Mouse (Mus musculus): Measurements from ENCODE around the gene Atg3.

The Atg3 gene

DNA sequence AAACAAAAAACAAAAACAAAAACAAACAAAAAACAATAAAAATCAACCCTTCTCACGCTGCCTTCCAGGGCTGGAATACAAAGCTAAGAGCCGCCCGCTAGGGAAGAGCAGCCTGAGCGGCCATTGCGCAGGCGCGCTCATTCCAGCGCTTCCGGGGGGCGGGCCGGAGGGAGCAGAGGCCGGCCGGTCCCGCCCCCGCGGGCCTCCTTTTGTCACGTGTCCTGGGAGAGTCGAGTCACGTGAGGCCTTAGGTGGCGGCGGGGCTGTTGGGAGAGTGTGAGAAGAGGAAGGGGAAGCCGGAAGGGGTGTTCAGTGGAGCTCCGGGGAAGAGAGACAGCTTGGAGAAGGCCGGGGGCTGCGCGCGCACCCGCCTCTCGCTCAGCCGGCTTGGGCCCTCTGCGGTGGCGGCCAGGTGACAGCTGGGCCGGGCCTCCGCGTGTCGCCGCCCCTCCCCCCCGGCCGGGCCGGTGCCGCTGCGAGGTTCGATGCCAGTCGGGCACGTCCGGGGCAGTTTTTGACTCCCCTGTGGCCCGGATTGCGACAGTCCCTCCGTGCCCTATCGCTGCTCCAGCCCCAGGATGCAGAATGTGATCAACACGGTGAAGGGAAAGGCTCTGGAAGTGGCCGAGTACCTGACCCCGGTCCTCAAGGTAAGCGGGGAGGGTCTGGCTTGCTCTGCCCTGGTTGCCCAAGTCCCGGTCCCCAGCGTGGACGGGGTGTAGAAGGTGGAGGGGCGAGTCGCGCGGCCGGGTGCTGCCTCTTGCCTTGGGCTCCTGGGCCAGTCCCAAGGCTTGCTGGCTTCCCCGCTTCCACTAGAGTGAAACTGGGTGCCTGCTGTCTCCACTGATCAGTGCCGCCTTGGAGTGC is at the start of gene Atg3, which contains the start of gene Slc35a5:
Atg3 (plus strand) TSS at position 264 of the 867 bp plus-strand sequence.
Slc35a5 (minus strand) TSS at position 185 of the 867 bp plus-strand sequence.
- peak; percentile 97 to 98 for DNase-seq (ENCODE audit: inconsistent age in 2 of 2, low spot score in 1 of 2)

DNA sequence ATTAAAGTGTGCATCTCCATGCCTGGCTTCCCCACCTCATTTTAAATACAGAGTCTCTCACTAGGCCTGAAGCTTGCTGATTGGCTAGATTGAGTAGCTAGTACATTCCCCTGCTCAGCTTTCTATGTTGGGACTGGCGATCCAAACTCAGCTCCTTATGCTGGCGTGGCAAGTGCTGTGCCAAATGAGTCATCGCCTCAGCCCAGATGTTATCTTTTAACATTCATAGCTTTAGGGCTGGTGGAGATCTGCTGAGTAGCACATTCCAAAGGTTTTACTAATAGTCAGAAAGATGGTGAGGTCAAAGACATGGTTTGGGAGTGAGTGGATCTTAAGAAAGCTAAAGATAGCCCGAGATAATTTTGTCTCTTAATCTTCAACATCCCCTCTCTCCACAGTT is 48.1 kb upstream of the Atg3 start:
- DNase-seq (ENCODE audit: inconsistent age in 2 of 2, low spot score in 1 of 2), result peak; percentile 74 to 90

DNA sequence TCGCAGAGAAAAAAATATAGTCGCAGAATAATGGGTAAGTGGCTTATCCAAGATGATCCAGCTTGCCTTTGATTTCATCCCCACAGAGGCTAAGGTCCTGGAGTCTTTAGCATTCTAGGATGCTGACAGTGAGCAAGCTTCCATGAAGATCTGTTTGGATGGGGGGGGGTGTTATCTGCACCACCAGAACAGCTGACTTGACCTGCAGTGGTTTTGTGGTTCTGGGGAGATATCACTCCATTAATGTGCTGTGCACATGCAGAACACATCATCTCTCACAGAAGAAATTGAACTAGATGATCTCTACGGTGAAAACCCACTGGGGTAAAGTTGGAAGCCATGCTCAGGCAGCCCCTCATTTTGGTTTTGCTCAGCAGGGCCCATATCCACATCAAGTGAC is 41.4 kb upstream of the Atg3 start:
- peak in 1 of 2 experiments; percentile 9 for DNase-seq (ENCODE audit: inconsistent age in 2 of 2, low spot score in 1 of 2)

DNA sequence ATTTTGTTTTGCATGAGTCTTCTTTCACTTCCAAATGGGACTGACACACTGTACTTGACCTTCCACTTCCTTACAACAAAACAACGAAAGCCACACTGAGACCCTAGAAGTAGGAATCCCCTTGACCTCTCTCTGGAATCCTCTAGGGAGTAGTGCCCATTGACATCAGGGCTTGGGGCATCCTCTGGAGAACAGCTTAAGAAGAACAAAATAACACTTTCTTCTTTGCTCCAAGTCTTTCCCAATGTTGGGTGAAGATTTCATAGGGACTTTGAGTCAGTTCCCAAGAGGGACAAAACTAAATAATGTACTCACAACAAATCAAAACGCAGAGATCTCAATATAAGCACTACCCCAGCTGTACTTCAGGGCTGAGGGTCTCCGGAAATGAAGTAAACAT is 39.8 kb upstream of the Atg3 start:
- DNase-seq (ENCODE audit: inconsistent age in 2 of 2, low spot score in 1 of 2), result peak in 1 of 2 experiments; percentile 28

DNA sequence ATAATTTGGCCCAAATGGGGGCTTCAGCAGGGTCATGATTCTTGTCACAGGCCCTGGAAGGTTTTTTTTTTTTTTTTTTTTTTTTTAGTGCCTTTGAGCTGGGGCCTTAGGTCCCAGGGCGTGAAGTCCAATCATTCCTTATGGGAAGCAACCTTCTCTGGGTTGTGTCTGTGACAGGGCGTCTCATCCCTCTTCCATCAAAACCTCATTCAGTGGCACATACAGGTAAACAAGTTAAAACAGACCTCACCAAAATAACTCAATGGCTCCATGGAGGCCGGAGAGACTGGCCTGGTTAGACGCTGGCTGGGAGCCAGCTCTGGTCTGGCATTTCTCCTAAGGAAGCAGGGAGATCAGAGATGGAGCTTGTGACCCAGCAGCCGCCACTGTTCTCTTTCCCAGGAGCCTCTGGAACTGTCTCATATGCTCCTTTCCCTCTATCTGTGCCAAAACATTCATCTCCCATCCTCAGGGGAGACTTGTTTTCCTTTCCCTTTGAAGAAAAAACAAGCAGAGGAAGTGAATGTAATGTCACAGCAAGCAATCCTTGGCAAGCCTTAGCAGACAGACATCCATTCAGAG is 37.6 kb upstream of the Atg3 start:
- peak; percentile 64 to 85 for DNase-seq (ENCODE audit: inconsistent age in 2 of 2, low spot score in 1 of 2)

DNA sequence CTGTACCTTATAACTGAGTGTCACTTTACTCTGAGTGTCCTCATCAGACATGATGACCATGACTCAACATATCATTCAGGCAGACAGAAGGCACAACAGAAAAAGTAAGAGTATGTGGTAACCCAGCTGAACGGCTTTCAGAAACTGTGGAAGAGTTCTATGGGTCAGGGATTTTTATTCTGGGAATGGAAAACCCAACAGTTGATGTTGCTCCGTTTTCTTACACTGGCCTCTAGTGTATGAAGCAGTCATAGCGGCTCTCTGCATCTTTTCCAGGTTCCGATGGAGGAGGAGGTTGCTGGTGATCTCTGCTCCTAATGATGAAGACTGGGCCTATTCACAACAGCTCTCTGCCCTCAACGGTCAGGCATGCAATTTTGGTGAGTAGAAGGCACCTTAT is 36.0 kb upstream of the Atg3 start:
- DNase-seq (ENCODE audit: inconsistent age in 2 of 2, low spot score in 1 of 2), result peak in 1 of 2 experiments; percentile 78

DNA sequence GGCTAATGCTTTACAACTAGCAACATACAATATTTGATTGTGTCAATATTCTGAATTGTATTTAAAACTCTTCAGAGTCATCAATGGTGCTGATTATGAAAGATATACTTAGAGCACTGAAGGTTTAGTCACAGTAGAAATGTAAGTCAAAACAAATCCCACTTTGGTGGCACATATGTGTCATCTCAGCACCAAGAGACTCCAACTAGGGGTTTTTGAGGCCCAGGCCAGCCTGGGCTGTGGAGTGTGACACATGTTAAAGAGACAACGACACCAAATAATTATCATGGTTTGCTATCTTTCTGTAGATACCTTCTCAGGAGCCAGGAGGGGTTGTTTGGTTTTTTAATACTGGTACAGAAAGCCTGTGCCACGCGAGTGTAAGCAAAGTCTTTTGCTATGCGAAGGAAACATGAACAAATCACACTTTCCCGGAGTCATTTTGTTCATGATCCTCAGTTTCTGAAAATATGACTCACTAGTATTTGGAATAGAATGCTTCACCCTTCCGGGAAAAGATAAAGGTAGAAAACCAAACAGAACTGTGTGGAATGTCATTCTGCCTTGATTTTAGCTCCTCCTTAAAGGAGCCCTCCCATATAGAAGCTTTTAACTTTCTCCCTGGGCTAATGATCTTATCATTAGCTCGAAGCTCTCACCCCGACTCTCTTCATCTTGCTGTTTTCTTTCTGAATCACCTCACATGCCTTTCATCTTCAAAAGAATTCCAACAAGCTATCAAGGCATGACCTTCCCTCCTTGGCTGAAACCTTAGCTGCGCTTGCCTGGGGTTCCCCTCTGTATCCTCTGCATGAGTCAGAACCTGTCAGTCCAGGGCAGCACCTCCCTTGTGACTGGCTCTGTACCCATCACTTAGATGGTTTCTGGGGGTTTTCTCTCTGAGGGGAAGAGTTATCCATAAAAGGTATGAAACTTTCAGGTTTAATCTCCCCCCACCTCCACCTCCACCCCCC is 34.1 kb upstream of the Atg3 start:
- peak; percentile 42 to 77 for DNase-seq (ENCODE audit: inconsistent age in 2 of 2, low spot score in 1 of 2)

DNA sequence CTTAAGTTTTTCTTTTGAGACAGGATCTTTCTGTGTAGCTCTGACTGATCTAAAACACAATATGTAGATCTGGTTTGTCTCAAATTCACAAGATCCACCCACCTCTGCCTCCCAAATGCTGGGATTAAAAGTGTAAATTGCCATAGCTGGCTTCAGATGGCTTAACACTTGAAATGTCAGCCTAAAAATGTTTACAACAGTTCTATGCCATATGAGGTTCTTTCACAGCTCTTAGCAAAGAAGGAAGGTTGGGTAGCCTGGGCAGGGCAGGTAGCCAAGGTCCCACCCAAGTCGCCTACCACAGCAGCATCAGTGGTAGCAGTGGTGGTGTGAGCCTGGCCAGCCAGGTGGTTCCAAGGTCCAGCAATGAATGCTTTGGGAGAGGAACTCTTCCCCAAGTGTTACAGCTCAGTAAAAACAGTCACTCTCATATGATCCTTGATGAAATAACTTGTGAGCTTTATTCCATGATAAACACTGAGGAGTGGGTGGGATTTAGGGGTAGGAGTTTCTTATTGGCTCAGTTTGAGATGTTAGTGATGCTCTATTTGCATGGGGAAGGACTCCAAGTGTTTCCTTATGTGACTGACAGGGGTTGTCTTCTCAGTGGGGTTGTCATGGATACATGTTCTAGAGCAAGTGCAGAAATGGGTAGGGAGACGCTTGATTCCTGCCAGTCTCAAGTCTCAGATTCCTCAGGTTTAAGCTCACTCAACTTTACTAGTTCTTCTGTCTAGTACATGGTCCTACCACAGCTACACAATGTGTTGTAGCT is 30.5 kb upstream of the Atg3 start:
- DNase-seq (ENCODE audit: inconsistent age in 2 of 2, low spot score in 1 of 2), result no peak

DNA sequence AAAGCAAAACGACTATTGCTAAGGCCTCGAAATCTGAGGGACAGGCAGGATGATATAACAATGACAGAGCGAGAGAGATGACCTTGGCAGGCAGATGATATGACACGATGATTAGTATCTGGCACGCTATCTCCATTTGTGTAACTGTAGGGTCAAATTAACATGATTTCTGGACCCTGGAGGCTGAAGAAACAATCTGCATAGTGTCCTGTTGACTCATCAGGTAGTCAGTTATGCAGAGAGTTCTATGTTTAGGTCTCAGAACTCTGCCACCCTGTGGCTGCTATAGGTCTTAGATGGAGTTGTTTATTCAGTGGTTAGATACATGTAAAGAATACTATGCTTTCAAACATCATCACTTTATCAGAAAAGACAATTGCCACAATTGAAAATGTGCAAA is 16.9 kb upstream of the Atg3 start:
- peak; percentile 49 to 85 for DNase-seq (ENCODE audit: inconsistent age in 2 of 2, low spot score in 1 of 2)

DNA sequence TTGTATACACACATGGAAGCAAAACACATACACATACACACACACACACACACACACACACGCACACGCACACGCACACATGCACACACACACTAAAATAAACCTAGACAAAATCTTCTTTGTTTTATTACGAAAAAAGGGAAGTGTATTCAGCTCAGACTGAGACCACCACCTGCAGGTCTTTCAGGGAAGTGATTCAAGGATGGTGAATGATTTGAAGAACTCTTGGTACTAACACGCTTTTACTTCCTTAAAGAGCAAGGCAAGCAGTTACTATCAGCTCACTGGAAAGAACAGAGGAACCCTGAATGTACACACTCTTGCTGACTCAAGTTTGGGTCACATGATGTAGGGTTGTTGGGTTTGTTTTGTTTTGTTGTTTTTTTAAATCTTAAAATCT is 16.0 kb upstream of the Atg3 start:
- DNase-seq (ENCODE audit: inconsistent age in 2 of 2, low spot score in 1 of 2), result no peak

DNA sequence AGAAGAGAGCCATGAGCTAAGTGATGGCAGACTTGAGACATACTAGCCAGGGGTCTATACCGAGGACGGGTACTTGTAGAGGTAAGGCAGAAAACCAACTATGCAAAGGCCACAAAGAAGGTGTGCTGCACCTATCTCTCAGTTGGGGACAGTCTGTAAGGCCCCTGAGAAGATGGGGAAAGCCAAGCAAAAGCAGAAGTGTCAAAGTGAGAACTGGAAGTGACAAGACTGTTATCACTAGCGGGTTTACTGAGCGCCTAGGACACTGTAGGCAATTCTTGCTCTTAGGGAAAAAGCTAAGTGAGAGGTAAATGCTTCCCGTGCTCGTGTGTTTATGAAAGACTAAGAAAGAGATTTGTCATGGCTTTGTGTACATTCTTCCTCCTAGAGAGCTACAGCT is 13.5 kb upstream of the Atg3 start:
- DNase-seq (ENCODE audit: inconsistent age in 2 of 2, low spot score in 1 of 2), result no peak

DNA sequence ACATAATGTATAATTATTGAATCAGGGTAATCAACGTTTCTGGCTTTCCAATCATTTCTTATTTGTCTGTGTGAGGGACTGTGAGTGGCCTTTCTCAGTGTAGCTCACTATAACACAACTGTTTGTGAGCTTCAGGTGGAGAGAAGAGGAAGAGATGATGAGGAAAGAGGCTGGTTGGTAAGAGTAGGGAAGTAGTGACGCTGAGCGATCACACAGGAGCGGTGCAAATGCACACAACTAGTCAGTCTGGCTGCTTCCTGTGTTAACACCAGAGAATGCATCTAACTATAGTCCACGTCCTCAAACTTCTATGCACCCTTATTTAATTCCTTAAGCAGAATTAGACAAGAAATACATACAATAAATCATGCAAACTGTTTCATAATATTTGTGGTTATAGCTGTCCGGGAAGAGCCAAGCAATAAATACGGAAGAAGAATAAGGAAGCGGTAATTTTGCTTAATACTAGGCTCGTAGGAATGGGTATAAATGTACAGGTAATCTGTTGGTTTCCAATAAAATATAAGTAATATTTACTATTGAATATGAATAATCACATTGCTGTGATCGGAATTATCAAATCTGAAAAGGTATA is 10.0 kb upstream of the Atg3 start:
- DNase-seq (ENCODE audit: inconsistent age in 2 of 2, low spot score in 1 of 2), result no peak

DNA sequence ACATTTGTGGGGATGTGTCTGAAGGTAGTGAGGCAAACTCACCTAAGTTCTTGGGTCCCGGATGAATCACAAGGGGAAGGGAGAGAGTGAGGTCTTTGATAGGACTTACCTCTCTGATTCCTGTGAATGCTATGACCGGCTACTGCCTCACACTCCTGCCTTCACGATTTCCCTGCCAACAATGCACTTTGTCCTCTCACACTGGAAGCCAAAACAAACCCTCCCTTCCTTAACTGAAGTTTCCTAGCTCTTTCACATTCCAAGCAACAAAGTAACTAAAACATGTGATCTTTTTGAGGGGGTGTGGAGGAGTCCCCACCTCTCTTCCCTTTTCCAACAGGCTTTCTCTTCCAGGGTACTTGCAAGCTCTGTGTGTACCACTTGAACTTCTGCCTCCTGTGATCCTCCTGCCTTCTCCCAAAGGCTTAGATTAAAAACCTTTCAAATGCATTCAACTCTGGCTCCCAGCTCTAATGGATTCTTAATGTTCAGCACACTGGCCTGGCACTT is 3.8 kb upstream of the Atg3 start:
- no peak for DNase-seq (ENCODE audit: inconsistent age in 2 of 2, low spot score in 1 of 2)

DNA sequence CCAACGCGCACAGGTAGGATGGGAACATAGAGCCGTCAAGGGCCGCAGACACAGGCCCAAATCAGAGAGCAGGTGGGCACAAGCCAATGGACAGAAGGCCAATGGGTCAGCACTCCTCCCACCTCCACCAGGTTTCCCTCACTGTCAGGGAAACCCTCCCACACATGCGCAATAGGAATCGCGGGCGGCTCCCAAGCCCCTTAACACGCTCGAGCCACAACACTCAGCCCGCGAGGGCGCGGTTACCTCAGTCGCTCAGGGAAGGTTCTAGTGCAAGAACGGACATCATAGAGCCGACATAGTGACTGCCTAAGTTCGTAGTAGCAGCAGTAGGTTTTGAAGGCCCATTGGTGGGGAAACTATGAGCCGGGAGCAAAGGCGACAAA is 456 bp upstream of the Atg3 start:
- DNase-seq (ENCODE audit: inconsistent age in 2 of 2, low spot score in 1 of 2), result peak; percentile 85 to 93

DNA sequence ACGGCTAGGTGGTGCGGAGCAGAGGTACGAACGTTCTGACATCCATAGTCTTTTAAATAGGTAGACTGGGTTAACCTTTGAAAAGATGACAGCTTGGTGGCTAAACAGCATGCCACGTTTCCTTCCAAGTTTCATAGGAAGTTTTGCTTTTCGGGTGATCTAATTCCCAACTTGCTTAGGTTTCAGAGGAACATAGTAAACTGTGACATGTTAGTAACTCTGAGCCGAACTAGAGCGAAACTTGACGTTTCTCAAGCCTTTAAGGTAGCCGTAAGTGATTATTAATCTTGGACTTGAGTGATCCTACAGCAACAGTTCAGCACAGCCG is 768 bp downstream of the Atg3 start:
- no peak for DNase-seq (ENCODE audit: inconsistent age in 2 of 2, low spot score in 1 of 2)

DNA sequence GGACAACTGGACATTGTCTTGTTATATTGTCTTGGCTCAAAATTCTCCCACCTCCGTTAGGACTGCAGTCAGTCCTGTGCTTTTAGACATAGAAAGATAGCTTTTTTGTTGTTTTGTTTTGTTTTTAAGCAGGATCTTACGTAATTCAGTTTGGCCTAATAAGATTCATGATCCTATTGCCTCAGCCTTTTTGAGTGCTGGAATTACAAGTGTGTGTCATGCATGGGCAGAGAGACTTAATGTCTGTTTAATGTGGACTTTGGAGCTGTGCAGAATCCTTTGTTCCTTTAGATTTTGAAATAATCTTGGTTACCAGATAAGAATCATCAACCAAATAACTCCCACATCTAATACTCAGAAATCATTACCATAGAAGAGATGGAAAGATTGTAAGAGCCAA is 20.0 kb downstream of the Atg3 start:
- DNase-seq (ENCODE audit: inconsistent age in 2 of 2, low spot score in 1 of 2), result peak in 1 of 2 experiments; percentile 62

DNA sequence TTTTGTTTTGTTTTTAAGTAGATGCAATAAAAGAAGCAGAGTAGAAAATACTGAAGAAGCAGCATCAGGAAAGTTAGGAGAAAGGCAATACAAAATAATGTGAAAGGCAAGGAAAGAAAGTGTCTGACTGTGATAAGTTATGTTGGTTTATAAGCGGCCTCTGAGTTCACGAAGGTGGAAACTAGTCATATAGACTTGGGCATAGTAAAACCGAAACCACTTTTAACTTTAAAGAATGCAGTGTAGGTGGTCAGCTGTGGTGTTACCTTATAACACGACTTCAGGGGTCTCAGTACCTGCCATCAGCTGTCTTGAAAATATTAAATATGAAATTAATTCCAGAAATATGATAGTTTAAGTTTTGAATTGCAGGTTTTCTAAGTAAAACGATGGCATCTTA is 23.2 kb downstream of the Atg3 start:
- DNase-seq (ENCODE audit: inconsistent age in 2 of 2, low spot score in 1 of 2), result no peak

DNA sequence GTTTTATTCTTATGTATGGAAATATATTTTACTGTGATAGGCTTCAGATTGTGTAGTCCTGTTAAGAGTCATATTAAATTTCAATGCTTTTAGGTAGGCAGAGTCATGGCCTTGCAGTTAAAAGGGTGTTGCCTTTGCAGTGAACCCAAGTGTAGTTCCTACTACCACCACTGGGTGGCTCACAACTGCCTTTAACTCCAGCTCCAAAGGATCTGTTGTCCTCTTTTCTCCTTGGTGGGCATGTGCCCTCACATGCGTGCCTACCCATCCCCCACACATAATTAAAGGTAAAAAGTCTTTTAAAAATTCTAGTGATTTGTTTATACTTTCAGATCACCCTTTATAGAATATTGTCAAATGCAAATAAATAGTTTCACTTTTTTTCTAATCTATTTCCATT is 34.0 kb downstream of the Atg3 start:
- DNase-seq (ENCODE audit: inconsistent age in 2 of 2, low spot score in 1 of 2), result peak; percentile 63 to 89

DNA sequence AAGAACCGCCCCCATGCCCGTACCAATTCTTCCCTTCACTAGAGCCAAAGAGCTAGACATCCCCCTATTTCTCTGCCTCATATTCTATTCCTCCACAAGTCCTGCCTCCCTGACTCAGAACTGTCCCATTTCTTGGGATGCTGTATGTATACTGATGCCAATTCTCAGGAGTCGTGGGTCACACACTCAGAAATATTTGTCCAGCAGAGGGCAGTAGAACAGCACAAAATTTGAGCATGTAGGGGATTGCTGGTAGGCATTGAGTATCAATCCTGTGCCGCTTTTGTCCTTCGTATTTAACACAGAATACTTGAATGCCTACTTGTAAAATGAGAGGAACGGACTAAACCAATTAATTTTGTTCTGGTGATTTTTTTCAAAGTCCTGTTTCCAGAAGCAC is 38.2 kb downstream of the Atg3 start:
- DNase-seq (ENCODE audit: inconsistent age in 2 of 2, low spot score in 1 of 2), result peak; percentile 45 to 91

DNA sequence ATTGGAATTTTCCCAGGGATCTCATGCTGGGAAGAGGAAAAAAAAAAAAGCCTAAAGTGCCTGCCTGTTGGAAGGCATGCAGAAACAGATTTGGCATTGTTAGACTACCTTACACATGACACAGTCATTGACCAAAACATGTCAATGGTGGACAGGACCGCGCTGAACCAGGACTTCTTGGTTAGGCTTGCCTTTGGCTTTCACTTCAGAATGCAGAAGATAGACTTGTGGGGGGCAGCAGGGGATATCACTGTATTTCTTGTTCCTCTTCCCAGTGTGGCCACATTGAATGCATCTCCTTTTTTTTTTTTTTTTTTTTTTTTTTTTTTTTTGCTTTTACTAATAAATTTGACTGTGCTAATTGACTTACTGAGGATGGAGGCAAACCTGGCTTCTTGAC is 42.8 kb downstream of the Atg3 start:
- no peak for DNase-seq (ENCODE audit: inconsistent age in 2 of 2, low spot score in 1 of 2)

All from adrenal gland, adult (tissue).